Mouse (Mus musculus) olfactory bulb, adult 2 months (tissue): ENCODE results near the gene Gm5617.

Experiments used
- CTCF ChIP-seq: fragments of 200-500 bp; IDR thresholded peaks from 2 replicates; pipeline ENCODE4 v1.5.1; 2012; ENCODE audit warnings: low read depth, mild to moderate bottlenecking, low read length, moderate library complexity; ENCODE audit not compliant: insufficient read depth
- POLR2A ChIP-seq: fragments of 200-500 bp; IDR thresholded peaks from 2 replicates; pipeline ENCODE4 v1.6.1; 2012; ENCODE audit warnings: mild to moderate bottlenecking, low read depth, low read length, moderate library complexity; ENCODE audit not compliant: insufficient read depth

DNA sequence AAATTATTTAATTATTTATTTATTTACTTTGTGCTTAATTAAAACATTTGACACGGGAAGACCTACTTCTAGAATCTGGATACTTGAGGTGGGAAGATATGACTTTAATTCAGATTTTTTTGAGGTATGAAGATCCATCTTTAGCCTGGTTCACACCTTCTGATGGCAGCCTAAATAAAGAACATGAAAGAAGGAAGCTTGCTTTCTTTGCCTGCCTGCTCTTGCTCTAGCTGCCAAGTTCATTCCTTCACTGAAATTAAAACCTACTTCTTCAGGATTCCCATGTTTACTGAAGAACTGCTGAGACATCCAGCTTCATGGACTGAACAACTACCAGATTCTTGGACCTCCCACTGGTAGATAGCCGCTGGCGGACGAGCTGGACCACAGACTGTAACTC is 36.1 kb downstream of the Gm5617 start:
- TF ChIP-seq CTCF = no peak
- no peak for TF ChIP-seq POLR2A
